Mouse (Mus musculus) heart, embryonic 12.5 days (tissue): ENCODE measurements around the gene Snrnp35. TPM values are rescaled to one million over a fixed set of nuclear protein-coding genes. Genes with fewer than 3 reads are reported as not detected.

Experiments
- ATAC-seq: fragments of 200-750 bp; cut with Nextera tagmentation; 2 replicates; pipeline ENCODE4 v1.8.0; 2017; ENCODE audit warnings: moderate TSS enrichment, moderate library complexity; ENCODE audit not compliant: insufficient number of reproducible peaks, low FRiP score
- H3K27ac ChIP-seq: fragments of 300-500 bp; sonication (generic); 2 replicates; pipeline ENCODE4 v1.5.1; 2016; ENCODE audit warnings: mild to moderate bottlenecking, moderate library complexity; ENCODE audit not compliant: poor library complexity, severe bottlenecking
- H3K27me3 ChIP-seq: fragments of 300-500 bp; sonication (generic); replicated peaks from 2 replicates; pipeline ENCODE4 v1.6.1; 2016; ENCODE audit warnings: mild to moderate bottlenecking, moderate library complexity
- H3K36me3 ChIP-seq: fragments of 300-500 bp; sonication (generic); 2 replicates; pipeline ENCODE4 v1.6.1; 2016; ENCODE audit warnings: mild to moderate bottlenecking, moderate library complexity
- H3K4me1 ChIP-seq: fragments of 300-500 bp; sonication (generic); replicated peaks from 2 replicates; pipeline ENCODE4 v1.6.1; 2016; ENCODE audit warnings: mild to moderate bottlenecking
- H3K4me2 ChIP-seq: fragments of 300-500 bp; sonication (generic); 2 replicates; pipeline ENCODE4 v1.6.1; 2016; ENCODE audit warnings: mild to moderate bottlenecking, moderate library complexity
- H3K4me3 ChIP-seq: fragments of 300-500 bp; sonication (generic); 2 replicates; pipeline ENCODE4 v1.5.1; 2016; ENCODE audit warnings: mild to moderate bottlenecking
- H3K9ac ChIP-seq: fragments of 300-500 bp; sonication (generic); 2 replicates; pipeline ENCODE4 v1.6.1; 2016; ENCODE audit warnings: mild to moderate bottlenecking, moderate library complexity
- H3K9me3 ChIP-seq: fragments of 300-500 bp; sonication (generic); replicated peaks from 2 replicates; pipeline ENCODE4 v1.6.1; 2016; ENCODE audit warnings: mild to moderate bottlenecking, moderate library complexity
- WGBS: fragments of 180-500 bp; shearing (Covaris S2); methylation state at CpG from one replicate; pipeline ENCODE4 v1.1.7; 2016; 5-methylcytosine and 5-hydroxymethylcytosine counted together
- polyA plus RNA-seq: library from polyadenylated mRNA; unstranded; fragments of >200 nt; fragmentation: Nextera tagmentation; extraction: Ambion mirVana; gene quantifications from 2 replicates; pipeline ENCODE4 v1.2.1, GENCODE M21; 2016

The Snrnp35 gene
- 23.9 and 24.0 TPM in 2 replicates for polyA plus RNA-seq

GRCm38 (mm10) chr5:124482966-124483654 lies at the start of gene Snrnp35:
Gene Snrnp35 (plus strand): TSS chr5:124483134.
- Histone ChIP-seq H3K4me2 (peak within 1 kb of the TSS; percentile 78), H3K4me3 (peak within 1 kb of the TSS; percentile 64), H3K27me3 (no peaks in the 10 kb centered on the region), H3K27ac (peak within 1 kb of the TSS; percentile 98), H3K36me3 (no peaks in the 10 kb centered on the region), H3K9ac (peak within 1 kb of the TSS; percentile 83), H3K4me1 (peaks cover 18% of the 10 kb centered on the region; the same call in 1 of the 2 replicates), H3K9me3 (no peaks in the 10 kb centered on the region)
- WGBS, result under 1% methylated on average over 48 of the region's 48 CpGs
- peak; percentile 91 for ATAC-seq

GRCm38 (mm10) chr5:124438229-124438628 lies 44.7 kb upstream of the Snrnp35 start:
- H3K9ac ChIP-seq, result no peak overlapping the region
- no peak for ATAC-seq
- 89% methylated on average over 5 of the region's 5 CpGs for WGBS
- H3K4me2 ChIP-seq, result no peak overlapping the region
- no peaks in the 10 kb centered on the region for H3K9me3 ChIP-seq
- H3K27me3 ChIP-seq, result no peaks in the 10 kb centered on the region
- H3K4me1 ChIP-seq, result peaks cover 15% of the 10 kb centered on the region
- no peak overlapping the region for H3K4me3 ChIP-seq
- H3K27ac ChIP-seq, result peak overlapping the region; percentile 19; the same call in 1 of the 2 replicates
- H3K36me3 ChIP-seq, result no peaks in the 10 kb centered on the region

GRCm38 (mm10) chr5:124438746-124439145 lies 44.2 kb upstream of the Snrnp35 start:
- WGBS, result 60% methylated on average over 5 of the region's 5 CpGs
- ATAC-seq, result no peak
- Histone ChIP-seq H3K4me3 (peak overlapping the region; percentile 67; the same call in 1 of the 2 replicates), H3K36me3 (no peaks in the 10 kb centered on the region), H3K9ac (no peak overlapping the region), H3K27me3 (no peaks in the 10 kb centered on the region), H3K4me1 (peaks cover 15% of the 10 kb centered on the region), H3K9me3 (no peaks in the 10 kb centered on the region), H3K4me2 (peak overlapping the region; percentile 85), H3K27ac (peak overlapping the region; percentile 19)

- Histone ChIP-seq H3K4me1 (peaks cover 11% of the 10 kb centered on the region), H3K4me2 (peak within 1 kb of the TSS; percentile 85), H3K9me3 (no peaks in the 10 kb centered on the region), H3K9ac (peak within 1 kb of the TSS; percentile 78), H3K27me3 (no peaks in the 10 kb centered on the region), H3K27ac (peak within 1 kb of the TSS; percentile 90), H3K36me3 (no peaks in the 10 kb centered on the region), H3K4me3 (peak within 1 kb of the TSS; percentile 67)
- WGBS, result under 1% methylated on average over 34 of the region's 34 CpGs
- peak; percentile 98 for ATAC-seq
These were observed 43.4 kb upstream of the Snrnp35 start, which contains the start of gene Kmt5a for GRCm38 (mm10) chr5:124439447-124440093. Gene Kmt5a (plus strand): TSS chr5:124439930.

DNA sequence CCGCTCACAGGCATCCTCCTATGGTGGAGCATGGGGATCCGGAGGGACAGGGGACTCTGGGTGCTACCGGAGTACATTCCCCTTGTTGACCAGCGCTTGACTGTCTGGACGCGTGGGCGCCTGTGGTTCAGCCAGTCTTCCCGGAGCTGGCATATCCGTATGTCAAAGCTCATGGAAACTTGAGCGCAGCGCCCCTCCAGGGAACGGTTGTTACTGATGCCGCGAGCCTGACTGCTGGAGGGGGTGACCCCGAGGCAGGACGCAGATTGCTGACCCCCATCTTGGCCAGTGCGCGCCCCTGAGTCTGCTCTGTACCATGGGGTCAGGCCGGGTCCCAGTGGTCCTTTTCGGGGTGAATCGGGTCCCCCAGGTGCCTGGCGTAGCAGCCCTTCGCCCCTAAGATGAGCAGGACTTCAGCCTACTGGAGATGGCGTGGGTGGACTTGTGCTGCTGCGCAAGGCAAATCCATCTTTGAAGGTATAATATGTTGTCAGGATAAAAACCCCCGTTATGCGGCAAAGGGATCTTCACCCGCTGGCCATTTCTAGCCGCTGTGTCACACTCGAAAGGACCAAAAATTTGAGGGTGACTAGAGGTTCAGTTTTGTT lies 42.7 kb upstream of the Snrnp35 start:
- Histone ChIP-seq H3K9me3 (no peaks in the 10 kb centered on the region), H3K27ac (peak overlapping the region; percentile 90), H3K4me2 (peak overlapping the region; percentile 85), H3K9ac (peak overlapping the region; percentile 78), H3K27me3 (no peaks in the 10 kb centered on the region), H3K4me1 (peaks cover 14% of the 10 kb centered on the region), H3K36me3 (no peaks in the 10 kb centered on the region), H3K4me3 (peak overlapping the region; percentile 67)
- under 1% methylated on average over 30 of the region's 30 CpGs for WGBS
- peak; percentile 74 for ATAC-seq

- 71% methylated on average over 2 of the region's 2 CpGs for WGBS
- Histone ChIP-seq H3K4me1 (peaks cover 29% of the 10 kb centered on the region), H3K27me3 (no peaks in the 10 kb centered on the region), H3K36me3 (peaks cover 6% of the 10 kb centered on the region), H3K9me3 (no peaks in the 10 kb centered on the region), H3K4me3 (no peak overlapping the region), H3K4me2 (no peak overlapping the region), H3K9ac (no peak overlapping the region), H3K27ac (no peak overlapping the region)
- no peak for ATAC-seq
These were observed 40.3 kb upstream of the Snrnp35 start for GRCm38 (mm10) chr5:124442628-124443027.

DNA sequence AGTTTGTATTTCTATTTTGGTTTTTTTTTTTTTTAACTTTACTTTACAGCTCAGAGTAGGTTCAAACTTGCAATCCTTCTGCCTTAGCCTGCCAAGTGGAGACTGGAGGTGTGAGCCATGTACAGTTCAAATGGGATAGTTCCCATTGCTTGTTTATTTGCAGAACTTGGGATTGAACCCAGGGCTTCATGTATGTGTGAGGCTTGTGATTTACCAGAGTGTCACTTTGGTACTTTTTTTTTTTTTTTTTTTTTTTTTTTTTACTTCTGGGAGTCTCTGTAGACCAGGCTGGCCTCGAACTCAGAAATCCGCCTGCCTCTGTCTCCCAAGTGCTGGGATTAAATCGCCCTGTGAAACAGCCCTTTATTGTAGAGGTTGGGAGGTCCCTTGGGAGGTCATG lies 38.7 kb upstream of the Snrnp35 start:
- Histone ChIP-seq H3K4me2 (peak overlapping the region; percentile 76), H3K27ac (no peak overlapping the region)
- no peak for ATAC-seq

DNA sequence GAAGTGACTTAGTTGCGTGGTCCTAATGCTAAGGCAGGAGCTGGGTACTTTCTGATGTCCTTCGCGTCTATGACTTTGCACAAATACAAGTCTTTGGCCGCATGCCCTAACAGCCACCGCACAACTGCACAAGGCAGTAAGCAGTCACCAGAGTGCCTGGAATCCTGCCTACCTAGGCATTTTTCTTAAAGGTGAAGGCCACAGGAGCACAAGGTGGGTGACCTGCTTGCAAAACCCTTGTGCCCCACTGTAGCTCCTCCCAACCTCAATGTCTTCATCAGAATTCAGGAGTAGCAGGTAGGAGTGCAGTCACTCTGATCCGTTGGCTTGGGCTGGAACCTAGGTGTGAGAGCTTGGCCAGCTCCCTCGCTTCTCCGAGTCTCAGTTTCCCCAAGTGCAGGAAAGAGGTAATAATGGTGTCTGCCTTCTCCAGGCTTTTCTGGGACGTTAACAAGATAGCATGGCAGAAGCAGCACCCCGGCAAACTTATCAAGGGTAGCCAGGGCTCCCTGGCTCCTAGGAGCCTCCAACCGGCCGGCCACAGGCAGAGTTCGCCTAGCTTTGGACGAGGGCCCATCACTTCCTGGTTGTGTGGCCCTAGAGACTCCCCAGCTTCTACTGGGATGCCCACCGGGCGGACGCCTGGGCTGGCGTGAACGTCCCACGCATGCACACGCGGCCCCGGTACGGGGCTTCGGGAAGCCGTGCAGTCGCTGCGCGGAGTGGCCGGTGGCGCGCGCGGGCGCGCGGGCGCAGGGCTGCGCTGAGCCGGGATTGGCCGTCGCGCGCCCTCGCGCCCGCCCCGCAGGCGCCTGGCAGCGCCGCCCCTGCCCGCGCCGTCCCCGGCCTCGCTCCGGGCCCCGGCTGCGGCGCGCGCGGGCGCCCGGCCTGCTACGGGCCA lies 38.0 kb upstream of the Snrnp35 start:
- WGBS, result 17% methylated on average over 66 of the region's 66 CpGs
- H3K27me3 ChIP-seq, result no peaks in the 10 kb centered on the region
- no peaks in the 10 kb centered on the region for H3K9me3 ChIP-seq
- H3K4me1 ChIP-seq, result peaks cover 36% of the 10 kb centered on the region
- ATAC-seq, result peak; percentile 86
- peaks cover 27% of the 10 kb centered on the region for H3K36me3 ChIP-seq
- peak overlapping the region; percentile 94 for H3K27ac ChIP-seq
- peak overlapping the region; percentile 76 for H3K4me2 ChIP-seq
- peak overlapping the region; percentile 96 for H3K9ac ChIP-seq
- H3K4me3 ChIP-seq, result peak overlapping the region; percentile 93

More for the DNA sequence above, 38.7 kb upstream of the Snrnp35 start:
- H3K36me3 ChIP-seq, result peaks cover 20% of the 10 kb centered on the region
- no peaks in the 10 kb centered on the region for H3K27me3 ChIP-seq
- 69% methylated on average over 3 of the region's 3 CpGs for WGBS
- no peak overlapping the region for H3K9ac ChIP-seq
- peaks cover 30% of the 10 kb centered on the region for H3K4me1 ChIP-seq
- no peaks in the 10 kb centered on the region for H3K9me3 ChIP-seq
- H3K4me3 ChIP-seq, result peak overlapping the region; percentile 93

GRCm38 (mm10) chr5:124445621-124446293 lies 37.2 kb upstream of the Snrnp35 start:
- H3K36me3 ChIP-seq, result peaks cover 36% of the 10 kb centered on the region
- H3K9ac ChIP-seq, result peak overlapping the region; percentile 96
- peak overlapping the region; percentile 76 for H3K4me2 ChIP-seq
- H3K4me3 ChIP-seq, result peak overlapping the region; percentile 93
- H3K27me3 ChIP-seq, result no peaks in the 10 kb centered on the region
- H3K4me1 ChIP-seq, result peaks cover 44% of the 10 kb centered on the region
- 4% methylated on average over 51 of the region's 77 CpGs for WGBS
- ATAC-seq, result peak; percentile 70
- H3K9me3 ChIP-seq, result no peaks in the 10 kb centered on the region
- H3K27ac ChIP-seq, result peak overlapping the region; percentile 94

GRCm38 (mm10) chr5:124446301-124446881 lies 36.5 kb upstream of the Snrnp35 start:
- 2% methylated on average over 15 of the region's 15 CpGs for WGBS
- H3K4me1 ChIP-seq, result peaks cover 48% of the 10 kb centered on the region

More at GRCm38 (mm10) chr5:124446301-124446881, 36.5 kb upstream of the Snrnp35 start:
- Histone ChIP-seq H3K9me3 (no peaks in the 10 kb centered on the region), H3K4me3 (peak overlapping the region; percentile 93), H3K4me2 (peak overlapping the region; percentile 76), H3K27me3 (no peaks in the 10 kb centered on the region), H3K27ac (peak overlapping the region; percentile 94), H3K9ac (peak overlapping the region; percentile 96), H3K36me3 (peaks cover 42% of the 10 kb centered on the region)
- peak; percentile 72 for ATAC-seq
